Mouse (Mus musculus) liver, embryonic 11.5 days (tissue): ENCODE results near the gene Sult2a8. TPM values are rescaled to one million over a fixed set of nuclear protein-coding genes. Genes with fewer than 3 reads are reported as not detected.
"Not testable (repeated sequence)": the region's sequence is repeated elsewhere in the genome, so short reads cannot be mapped to it uniquely, and the experiment has no call there.

Experiments used
- ATAC-seq: fragments of 200-750 bp; cut with Nextera tagmentation; replicated peaks from 2 replicates; pipeline ENCODE4 v1.8.0; 2017; ENCODE audit warnings: moderate number of reproducible peaks, mild to moderate bottlenecking, moderate TSS enrichment, moderate library complexity; ENCODE audit not compliant: low FRiP score
- DNase-seq: peaks from one replicate; pipeline ENCODE4 v3.0.0-alpha.2; 2017; ENCODE audit warnings: low spot score
- H3K27ac ChIP-seq: fragments of 300-500 bp; sonication (generic); 2 replicates; pipeline ENCODE4 v1.5.1; 2014; ENCODE audit warnings: mild to moderate bottlenecking, low read depth, low read length, control low read depth
- H3K27me3 ChIP-seq: fragments of 300-500 bp; sonication (generic); replicated peaks from 2 replicates; pipeline ENCODE4 v1.6.1; 2014; ENCODE audit warnings: low read length, mixed read lengths; ENCODE audit not compliant: control insufficient read depth, insufficient read depth
- H3K36me3 ChIP-seq: fragments of 300-500 bp; sonication (generic); 2 replicates; pipeline ENCODE4 v1.6.1; 2014; ENCODE audit warnings: mild to moderate bottlenecking, low read length, moderate library complexity, mixed read lengths; ENCODE audit not compliant: control insufficient read depth, insufficient read depth
- H3K4me1 ChIP-seq: fragments of 300-500 bp; sonication (generic); replicated peaks from 2 replicates; pipeline ENCODE4 v1.6.1; 2014; ENCODE audit warnings: low read length, mixed read lengths; ENCODE audit not compliant: control insufficient read depth, insufficient read depth
- H3K4me2 ChIP-seq: fragments of 300-500 bp; sonication (generic); 2 replicates; pipeline ENCODE4 v1.6.1; 2014; ENCODE audit warnings: mild to moderate bottlenecking, control low read depth, moderate library complexity
- H3K4me3 ChIP-seq: fragments of 300-500 bp; sonication (generic); 2 replicates; pipeline ENCODE4 v1.5.1; 2014; ENCODE audit warnings: low read depth, low read length, control low read depth
- H3K9ac ChIP-seq: fragments of 300-500 bp; sonication (generic); 2 replicates; pipeline ENCODE4 v1.6.1; 2014; ENCODE audit warnings: low read depth, low read length, control low read depth
- H3K9me3 ChIP-seq: fragments of 300-500 bp; sonication (generic); 2 replicates; pipeline ENCODE4 v1.6.1; 2016; ENCODE audit warnings: low read length, inconsistent platforms, mixed read lengths; ENCODE audit not compliant: control insufficient read depth
- WGBS: fragments of 180-500 bp; shearing (Covaris S2); extraction: QIAGEN DNeasy Blood & Tissue Kit; methylation state at CpG from one replicate; pipeline ENCODE4 v1.1.7; 2014; 5-methylcytosine and 5-hydroxymethylcytosine counted together
- polyA plus RNA-seq: library from polyadenylated mRNA; unstranded; fragments of >200 nt; fragmentation: Nextera tagmentation; extraction: Ambion mirVana; gene quantifications from 2 replicates; pipeline ENCODE4 v1.2.1, GENCODE M21; 2014

The Sult2a8 gene
- 1.9 and 3.3 TPM in 2 replicates for polyA plus RNA-seq

GRCm38 (mm10) chr7:14446534-14446933 is at the start of gene Sult2a8:
Gene Sult2a8, minus strand, starts transcription at chr7:14446769.
- Histone ChIP-seq H3K4me2 (no peak within 1 kb of the TSS), H3K9me3 (no peaks in the 10 kb centered on the region), H3K27me3 (no peaks in the 10 kb centered on the region), H3K27ac (no peak within 1 kb of the TSS), H3K9ac (no peak within 1 kb of the TSS), H3K36me3 (no peaks in the 10 kb centered on the region), H3K4me3 (no peak within 1 kb of the TSS), H3K4me1 (no peaks in the 10 kb centered on the region)
- DNase-seq, result no peak
- WGBS, result 71% methylated on average over 3 of the region's 3 CpGs
- ATAC-seq, result no peak

- DNase-seq, result no peak
- WGBS, result 86% methylated on average over 4 of the region's 4 CpGs
- H3K27me3 ChIP-seq, result no peaks in the 10 kb centered on the region
- no peaks in the 10 kb centered on the region for H3K36me3 ChIP-seq
- H3K9ac ChIP-seq, result no peak within 1 kb of the TSS
- ATAC-seq, result no peak
- no peak within 1 kb of the TSS for H3K4me3 ChIP-seq
- H3K9me3 ChIP-seq, result peaks cover 6% of the 10 kb centered on the region; the same call in 1 of the 2 replicates
- H3K4me1 ChIP-seq, result no peaks in the 10 kb centered on the region
- H3K27ac ChIP-seq, result no peak within 1 kb of the TSS
- H3K4me2 ChIP-seq, result no peak within 1 kb of the TSS
These were observed 47.6 kb upstream of the Sult2a8 start, which contains the start of gene Sult2a7 for GRCm38 (mm10) chr7:14494130-14494529. Gene Sult2a7, minus strand, starts transcription at chr7:14494230.

GRCm38 (mm10) chr7:14492886-14493285 is 46.3 kb upstream of the Sult2a8 start:
- H3K27me3 ChIP-seq, result no peaks in the 10 kb centered on the region
- ATAC-seq, result no peak
- DNase-seq, result no peak
- H3K36me3 ChIP-seq, result no peaks in the 10 kb centered on the region
- no peak overlapping the region for H3K4me2 ChIP-seq
- no peak overlapping the region for H3K9ac ChIP-seq
- no peak overlapping the region for H3K27ac ChIP-seq
- H3K4me1 ChIP-seq, result no peaks in the 10 kb centered on the region
- H3K4me3 ChIP-seq, result no peak overlapping the region
- H3K9me3 ChIP-seq, result peaks cover 6% of the 10 kb centered on the region; the same call in 1 of the 2 replicates
- 62% methylated on average over 3 of the region's 3 CpGs for WGBS

- no peak overlapping the region for H3K4me2 ChIP-seq
- DNase-seq (no peak), ATAC-seq (no peak)
- H3K9me3 ChIP-seq, result peaks cover 5% of the 10 kb centered on the region; the same call in 1 of the 2 replicates
- no peaks in the 10 kb centered on the region for H3K27me3 ChIP-seq
- no peak overlapping the region for H3K4me3 ChIP-seq
- H3K9ac ChIP-seq, result no peak overlapping the region
- no peaks in the 10 kb centered on the region for H3K4me1 ChIP-seq
- no peak overlapping the region for H3K27ac ChIP-seq
- no peaks in the 10 kb centered on the region for H3K36me3 ChIP-seq
These were observed 7.0 kb downstream of the Sult2a8 start for GRCm38 (mm10) chr7:14439581-14439980.

GRCm38 (mm10) chr7:14438484-14438883 is 8.1 kb downstream of the Sult2a8 start:
- WGBS, result 61% methylated on average over 1 of the region's 1 CpGs
- ATAC-seq (peak; percentile 71), DNase-seq (no peak)

GRCm38 (mm10) chr7:14438029-14438428 is 8.5 kb downstream of the Sult2a8 start:
- Histone ChIP-seq H3K36me3 (no peaks in the 10 kb centered on the region), H3K4me2 (no peak overlapping the region), H3K9me3 (peaks cover 5% of the 10 kb centered on the region; the same call in 1 of the 2 replicates), H3K27me3 (no peaks in the 10 kb centered on the region), H3K4me3 (no peak overlapping the region), H3K4me1 (no peaks in the 10 kb centered on the region), H3K9ac (no peak overlapping the region), H3K27ac (no peak overlapping the region)
- 66% methylated on average over 2 of the region's 2 CpGs for WGBS
- DNase-seq (no peak), ATAC-seq (0 out of 2 replicates have a peak, but pooled peaks have one; percentile 31)

More at GRCm38 (mm10) chr7:14438484-14438883, 8.1 kb downstream of the Sult2a8 start:
- Histone ChIP-seq H3K9ac (no peak overlapping the region), H3K36me3 (no peaks in the 10 kb centered on the region), H3K9me3 (peaks cover 5% of the 10 kb centered on the region; the same call in 1 of the 2 replicates), H3K27me3 (no peaks in the 10 kb centered on the region), H3K27ac (no peak overlapping the region), H3K4me3 (no peak overlapping the region), H3K4me1 (no peaks in the 10 kb centered on the region), H3K4me2 (no peak overlapping the region)

GRCm38 (mm10) chr7:14399363-14399762 is 47.2 kb downstream of the Sult2a8 start:
- not testable (repeated sequence) for ATAC-seq, DNase-seq, H3K4me2 ChIP-seq, H3K27ac ChIP-seq, H3K4me3 ChIP-seq, H3K4me1 ChIP-seq, H3K27me3 ChIP-seq, H3K36me3 ChIP-seq, H3K9me3 ChIP-seq, H3K9ac ChIP-seq

- no peaks in the 10 kb centered on the region for H3K9me3 ChIP-seq
- no peak overlapping the region for H3K27ac ChIP-seq
- H3K4me1 ChIP-seq, result no peaks in the 10 kb centered on the region
- no peaks in the 10 kb centered on the region for H3K27me3 ChIP-seq
- H3K9ac ChIP-seq, result no peak overlapping the region
- no peak overlapping the region for H3K4me2 ChIP-seq
- no peaks in the 10 kb centered on the region for H3K36me3 ChIP-seq
- no peak overlapping the region for H3K4me3 ChIP-seq
- ATAC-seq, result no peak
- no peak for DNase-seq
These were observed 50.1 kb downstream of the Sult2a8 start for GRCm38 (mm10) chr7:14396462-14396861.
